1 mouse cellular context compared by ENCODE assay signal in the genomic region with DNA sequence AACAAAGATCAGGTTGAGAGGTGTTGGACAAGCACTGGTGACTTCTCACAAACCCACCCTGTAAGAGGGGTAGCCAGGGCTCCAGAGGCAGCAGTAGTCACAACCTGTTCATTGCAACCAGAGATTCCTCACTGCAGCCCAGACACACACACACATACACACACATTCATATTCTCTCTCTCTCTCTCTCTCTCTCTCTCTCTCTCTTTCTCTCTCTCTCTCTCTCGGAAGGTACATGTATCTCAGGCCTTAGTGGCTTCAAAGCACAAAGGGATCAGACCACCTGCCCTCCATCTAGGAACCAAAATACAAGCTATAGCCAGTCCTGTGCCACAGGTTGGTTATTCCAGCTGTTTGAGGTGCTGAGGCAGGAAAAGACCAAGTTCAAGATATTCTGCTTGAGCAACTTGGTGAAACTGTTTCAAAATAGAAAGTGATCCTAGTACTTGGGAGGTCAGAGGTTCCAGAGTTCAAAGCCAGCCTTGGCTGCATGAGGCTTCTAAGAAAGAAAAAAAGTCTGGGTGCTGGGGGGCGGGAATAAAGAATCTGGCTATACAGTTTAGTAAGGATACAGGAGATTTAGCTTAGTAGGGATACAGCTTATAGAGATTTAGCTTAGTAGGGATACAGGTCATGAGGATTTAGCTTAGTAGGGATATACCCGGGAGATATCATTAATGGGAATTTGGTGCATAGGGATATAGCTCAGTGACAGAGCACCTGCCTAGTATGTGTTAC.
TF ChIP-seq lines count a peak whose summit lies in the region.

No protein-coding gene starts in this region.

TF ChIP-seq in MEL, 35 proteins besides CTCF, POLR2A, EP300 and RAD21 (continued from another document):
- peak; percentile 77 for TF ChIP-seq ZKSCAN1 (IDR thresholded peaks at IDR 0.05; ENCODE audit: low read depth, low read length)
